Mouse (Mus musculus) lung, embryonic 15.5 days (tissue): ENCODE results near the gene Slc1a7. TPM values are rescaled to one million over a fixed set of nuclear protein-coding genes. Genes with fewer than 3 reads are reported as not detected.
A peak's percentile ranks its signal among the peaks of the same experiment; 100 is the strongest.

ENCODE experiments used
- ATAC-seq: fragments of 200-750 bp; cut with Nextera tagmentation; 2 replicates; pipeline ENCODE4 v1.8.0; 2017; ENCODE audit warnings: moderate number of reproducible peaks, borderline replicate concordance; ENCODE audit not compliant: low FRiP score, low TSS enrichment; ENCODE audit errors: extremely low read depth
- H3K27ac ChIP-seq: fragments of 300-500 bp; sonication (generic); 2 replicates; pipeline ENCODE4 v1.5.1; 2015; ENCODE audit warnings: moderate library complexity, mild to moderate bottlenecking, inconsistent platforms
- H3K27me3 ChIP-seq: fragments of 300-500 bp; sonication (generic); 2 replicates; pipeline ENCODE4 v1.6.1; 2015; ENCODE audit warnings: inconsistent platforms
- H3K36me3 ChIP-seq: fragments of 300-500 bp; sonication (generic); 2 replicates; pipeline ENCODE4 v1.6.1; 2015; ENCODE audit warnings: inconsistent platforms
- H3K4me1 ChIP-seq: fragments of 300-500 bp; sonication (generic); 2 replicates; pipeline ENCODE4 v1.6.1; 2015; ENCODE audit warnings: inconsistent platforms
- H3K4me2 ChIP-seq: fragments of 300-500 bp; sonication (generic); 2 replicates; pipeline ENCODE4 v1.6.1; 2015; ENCODE audit warnings: inconsistent platforms, mild to moderate bottlenecking, moderate library complexity
- H3K4me3 ChIP-seq: fragments of 300-500 bp; sonication (generic); 2 replicates; pipeline ENCODE4 v1.5.1; 2015; ENCODE audit warnings: mild to moderate bottlenecking, inconsistent platforms
- H3K9ac ChIP-seq: fragments of 300-500 bp; sonication (generic); 2 replicates; pipeline ENCODE4 v1.6.1; 2015; ENCODE audit warnings: inconsistent platforms
- H3K9me3 ChIP-seq: fragments of 300-500 bp; sonication (generic); 2 replicates; pipeline ENCODE4 v1.6.1; 2016; ENCODE audit warnings: inconsistent platforms
- whole genome bisulfite sequencing: fragments of 180-500 bp; shearing (Covaris S2); methylation state at CpG from one replicate; pipeline ENCODE4 v1.1.7; 2015; 5-methylcytosine and 5-hydroxymethylcytosine counted together
- polyA plus RNA-seq: library from polyadenylated mRNA; unstranded; fragments of >200 nt; fragmentation: Nextera tagmentation; extraction: Ambion mirVana; gene quantifications from 2 replicates; pipeline ENCODE4 v1.2.1, GENCODE M21; 2015

Slc1a7 gene
- polyA plus RNA-seq, 1 experiment from 2014 or later = 0.10 TPM

GRCm38 (mm10) chr4:107995011-107995410 is 26.9 kb downstream of the Slc1a7 start:
- H3K4me2 ChIP-seq = no peak overlapping the region

DNA sequence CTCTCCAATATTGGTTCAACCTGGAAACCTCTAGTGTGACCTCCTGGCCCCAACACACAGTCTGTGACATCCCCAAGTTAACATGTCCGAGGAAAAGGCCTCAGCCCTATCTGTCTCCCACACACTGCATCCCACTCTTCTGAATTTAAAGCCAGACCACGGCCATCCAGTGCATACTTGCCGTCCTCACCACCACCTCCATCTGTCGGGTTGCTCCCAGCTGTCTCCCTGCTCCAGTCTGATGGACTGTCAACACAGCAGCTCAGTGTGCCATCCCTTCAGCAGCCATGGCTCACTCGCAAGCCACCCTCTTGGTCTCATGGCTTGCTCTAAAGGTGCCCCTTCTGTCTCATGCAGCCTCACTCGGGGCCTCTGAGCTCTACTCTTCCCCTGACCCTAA is 27.6 kb downstream of the Slc1a7 start:
- no peak overlapping the region for H3K9ac ChIP-seq
- no peak overlapping the region for H3K27ac ChIP-seq
- no peaks in the 10 kb centered on the region for H3K27me3 ChIP-seq
- no peak overlapping the region for H3K4me3 ChIP-seq
- H3K4me1 ChIP-seq = peaks cover 19% of the 10 kb centered on the region
- H3K4me2 ChIP-seq = no peak overlapping the region
- WGBS = 77% methylated on average over 6 of the region's 6 CpGs
- no peaks in the 10 kb centered on the region for H3K9me3 ChIP-seq
- H3K36me3 ChIP-seq = no peaks in the 10 kb centered on the region
- no peak for ATAC-seq

More at GRCm38 (mm10) chr4:107995011-107995410, 26.9 kb downstream of the Slc1a7 start:
- ATAC-seq = no peak
- no peak overlapping the region for H3K9ac ChIP-seq
- no peak overlapping the region for H3K27ac ChIP-seq
- no peaks in the 10 kb centered on the region for H3K9me3 ChIP-seq
- no peaks in the 10 kb centered on the region for H3K36me3 ChIP-seq
- H3K27me3 ChIP-seq = no peaks in the 10 kb centered on the region
- H3K4me1 ChIP-seq = peaks cover 25% of the 10 kb centered on the region
- WGBS = 76% methylated on average over 6 of the region's 6 CpGs
- H3K4me3 ChIP-seq = no peak overlapping the region

- Histone ChIP-seq H3K4me3 (no peak overlapping the region), H3K36me3 (no peaks in the 10 kb centered on the region), H3K4me1 (peaks cover 13% of the 10 kb centered on the region), H3K27ac (no peak overlapping the region), H3K9me3 (no peaks in the 10 kb centered on the region), H3K4me2 (no peak overlapping the region), H3K9ac (no peak overlapping the region), H3K27me3 (no peaks in the 10 kb centered on the region)
- WGBS = 83% methylated on average over 9 of the region's 9 CpGs
- no peak for ATAC-seq
Measured at GRCm38 (mm10) chr4:107996418-107996986, 28.4 kb downstream of the Slc1a7 start.

- H3K4me2 ChIP-seq = no peak overlapping the region
- no peak overlapping the region for H3K9ac ChIP-seq
- H3K4me1 ChIP-seq = peaks cover 6% of the 10 kb centered on the region; the same call in 1 of the 2 replicates
- H3K4me3 ChIP-seq = no peak overlapping the region
- 13% methylated on average over 11 of the region's 11 CpGs for WGBS
- ATAC-seq = no peak
- H3K9me3 ChIP-seq = no peaks in the 10 kb centered on the region
- H3K27me3 ChIP-seq = no peaks in the 10 kb centered on the region
- no peaks in the 10 kb centered on the region for H3K36me3 ChIP-seq
- no peak overlapping the region for H3K27ac ChIP-seq
Measured at GRCm38 (mm10) chr4:107998641-107999332, 30.7 kb downstream of the Slc1a7 start.

- Histone ChIP-seq H3K9ac (no peak overlapping the region), H3K27ac (no peak overlapping the region), H3K4me3 (no peak overlapping the region), H3K27me3 (no peaks in the 10 kb centered on the region), H3K4me1 (peaks cover 6% of the 10 kb centered on the region; the same call in 1 of the 2 replicates), H3K4me2 (no peak overlapping the region), H3K9me3 (no peaks in the 10 kb centered on the region), H3K36me3 (no peaks in the 10 kb centered on the region)
- WGBS = 69% methylated on average over 1 of the region's 1 CpGs
- no peak for ATAC-seq
Measured at GRCm38 (mm10) chr4:107999380-107999779, 31.2 kb downstream of the Slc1a7 start.

GRCm38 (mm10) chr4:108005328-108005727 is 37.2 kb downstream of the Slc1a7 start:
- peaks cover 4% of the 10 kb centered on the region; the same call in 1 of the 2 replicates for H3K4me1 ChIP-seq
- H3K36me3 ChIP-seq = no peaks in the 10 kb centered on the region
- no peak overlapping the region for H3K27ac ChIP-seq
- peak; percentile 58; the same call in 1 of the 2 replicates for ATAC-seq
- H3K9me3 ChIP-seq = no peaks in the 10 kb centered on the region
- WGBS = 43% methylated on average over 7 of the region's 7 CpGs
- H3K27me3 ChIP-seq = no peaks in the 10 kb centered on the region
- H3K9ac ChIP-seq = no peak overlapping the region
- H3K4me2 ChIP-seq = no peak overlapping the region
- H3K4me3 ChIP-seq = no peak overlapping the region

DNA sequence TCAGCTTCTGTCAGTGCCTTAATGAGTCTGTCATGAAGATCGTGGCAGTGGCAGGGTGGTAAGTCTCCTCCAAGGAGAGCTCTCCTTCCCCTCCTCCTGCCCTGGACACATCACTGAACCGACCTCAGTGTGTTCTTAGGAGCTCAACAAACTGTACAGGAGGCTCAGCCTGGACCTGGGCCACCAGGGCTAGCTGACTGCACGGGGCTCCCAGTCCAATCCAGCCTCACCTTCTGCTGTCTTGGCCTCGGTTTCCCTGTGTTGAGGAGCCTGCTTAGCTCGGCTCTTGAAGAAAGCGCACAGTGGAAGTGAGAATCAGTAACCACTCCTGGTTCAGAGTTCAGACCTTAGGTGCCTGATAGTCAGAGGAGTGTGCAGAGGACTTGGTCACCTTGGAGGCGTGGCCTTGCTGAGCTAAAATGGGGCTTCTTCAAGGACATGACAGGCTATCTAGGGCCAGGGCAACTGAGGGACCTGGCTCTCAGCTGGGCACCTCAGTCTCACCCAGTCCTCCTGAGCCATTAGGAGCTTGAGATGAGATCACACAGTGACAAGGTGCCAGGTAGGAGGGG is 39.5 kb downstream of the Slc1a7 start:
- no peaks in the 10 kb centered on the region for H3K9me3 ChIP-seq
- ATAC-seq = no peak
- H3K27me3 ChIP-seq = no peaks in the 10 kb centered on the region
- no peak overlapping the region for H3K4me2 ChIP-seq
- peaks cover 4% of the 10 kb centered on the region; the same call in 1 of the 2 replicates for H3K4me1 ChIP-seq
- no peaks in the 10 kb centered on the region for H3K36me3 ChIP-seq
- H3K4me3 ChIP-seq = no peak overlapping the region
- WGBS = 73% methylated on average over 7 of the region's 7 CpGs
- no peak overlapping the region for H3K27ac ChIP-seq
- no peak overlapping the region for H3K9ac ChIP-seq

DNA sequence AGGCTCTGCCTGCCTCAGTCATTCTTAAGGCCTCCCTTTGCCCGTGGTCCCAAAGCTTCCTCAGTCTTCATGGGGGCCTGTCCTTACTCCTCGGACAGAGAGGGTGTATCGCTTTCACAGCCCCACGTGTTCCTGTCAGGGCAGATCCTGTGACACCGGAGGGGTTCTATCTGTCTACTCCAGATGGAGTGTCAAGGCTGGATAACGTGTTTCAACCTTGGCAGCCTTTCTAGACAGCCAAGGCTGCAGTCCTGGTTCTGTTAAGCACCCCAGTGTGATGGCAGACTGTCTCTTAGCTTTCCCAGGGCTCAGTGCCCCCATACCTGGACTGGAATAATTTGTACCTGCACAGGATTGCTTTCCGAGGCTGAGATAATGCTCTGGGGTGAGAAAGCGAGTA is 40.4 kb downstream of the Slc1a7 start:
- Histone ChIP-seq H3K9ac (no peak overlapping the region), H3K4me2 (no peak overlapping the region), H3K9me3 (no peaks in the 10 kb centered on the region), H3K36me3 (no peaks in the 10 kb centered on the region), H3K4me1 (peaks cover 4% of the 10 kb centered on the region; the same call in 1 of the 2 replicates), H3K27me3 (no peaks in the 10 kb centered on the region), H3K4me3 (no peak overlapping the region), H3K27ac (no peak overlapping the region)
- ATAC-seq = no peak
- 61% methylated on average over 8 of the region's 8 CpGs for WGBS

DNA sequence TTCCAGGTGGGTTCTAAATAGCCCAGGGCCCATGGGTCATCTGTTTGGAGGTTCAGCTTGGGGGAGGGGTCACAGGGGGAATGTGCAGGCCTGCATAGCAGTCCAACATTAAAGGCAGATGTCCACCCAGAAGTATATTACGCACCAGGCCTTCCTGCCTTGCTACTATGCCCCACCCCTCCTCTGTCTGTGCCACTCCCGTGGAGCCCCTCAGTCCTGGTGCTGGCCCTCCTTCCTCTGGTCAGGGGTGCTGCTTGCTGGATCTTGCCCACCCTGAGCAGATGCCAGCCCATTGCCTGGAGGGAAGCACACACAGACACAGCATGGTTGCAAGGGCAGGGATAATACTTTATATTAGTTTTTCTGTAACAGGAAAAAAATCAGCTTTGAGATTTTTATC is 46.3 kb downstream of the Slc1a7 start:
- no peak overlapping the region for H3K4me2 ChIP-seq
- H3K4me3 ChIP-seq = no peak overlapping the region
- ATAC-seq = no peak
- no peaks in the 10 kb centered on the region for H3K9me3 ChIP-seq
- H3K27ac ChIP-seq = no peak overlapping the region
- no peaks in the 10 kb centered on the region for H3K27me3 ChIP-seq
- H3K4me1 ChIP-seq = peaks cover 5% of the 10 kb centered on the region; the same call in 1 of the 2 replicates
- no peaks in the 10 kb centered on the region for H3K36me3 ChIP-seq
- WGBS = 75% methylated on average over 2 of the region's 2 CpGs
- no peak overlapping the region for H3K9ac ChIP-seq

- Histone ChIP-seq H3K4me1 (peaks cover 5% of the 10 kb centered on the region; the same call in 1 of the 2 replicates), H3K27ac (no peak overlapping the region), H3K9ac (no peak overlapping the region), H3K4me2 (no peak overlapping the region), H3K4me3 (no peak overlapping the region), H3K9me3 (no peaks in the 10 kb centered on the region), H3K27me3 (no peaks in the 10 kb centered on the region), H3K36me3 (no peaks in the 10 kb centered on the region)
- ATAC-seq = no peak
- WGBS = 61% methylated on average over 14 of the region's 14 CpGs
Measured at GRCm38 (mm10) chr4:108015067-108015765, 47.1 kb downstream of the Slc1a7 start.

GRCm38 (mm10) chr4:108016321-108016720 is 48.2 kb downstream of the Slc1a7 start:
- Histone ChIP-seq H3K4me1 (peaks cover 5% of the 10 kb centered on the region; the same call in 1 of the 2 replicates), H3K36me3 (no peaks in the 10 kb centered on the region), H3K9ac (no peak overlapping the region), H3K4me3 (no peak overlapping the region), H3K4me2 (no peak overlapping the region), H3K9me3 (no peaks in the 10 kb centered on the region), H3K27me3 (no peaks in the 10 kb centered on the region), H3K27ac (no peak overlapping the region)
- WGBS = 79% methylated on average over 3 of the region's 3 CpGs
- ATAC-seq = no peak

GRCm38 (mm10) chr4:108017839-108018238 is 49.7 kb downstream of the Slc1a7 start:
- Histone ChIP-seq H3K9ac (no peak overlapping the region), H3K9me3 (no peaks in the 10 kb centered on the region), H3K4me1 (peaks cover 5% of the 10 kb centered on the region; the same call in 1 of the 2 replicates), H3K4me3 (no peak overlapping the region), H3K27ac (no peak overlapping the region), H3K36me3 (no peaks in the 10 kb centered on the region), H3K27me3 (no peaks in the 10 kb centered on the region), H3K4me2 (no peak overlapping the region)
- WGBS = 73% methylated on average over 7 of the region's 7 CpGs
- ATAC-seq = no peak
